Mouse (Mus musculus) heart, embryonic 15.5 days (tissue): Measurements from ENCODE around the gene Rbm47. TPM values are rescaled to one million over a fixed set of nuclear protein-coding genes. Genes with fewer than 3 reads are reported as not detected.

Source experiments
- ATAC-seq: fragments of 200-750 bp; cut with Nextera tagmentation; replicated peaks from 2 replicates; pipeline ENCODE4 v1.8.0; 2017; ENCODE audit warnings: low read depth, moderate TSS enrichment; ENCODE audit not compliant: insufficient number of reproducible peaks, insufficient read depth, low FRiP score
- H3K27ac ChIP-seq: fragments of 300-500 bp; sonication (generic); 2 replicates; pipeline ENCODE4 v1.5.1; 2015; ENCODE audit warnings: mild to moderate bottlenecking, inconsistent platforms
- H3K27me3 ChIP-seq: fragments of 300-500 bp; sonication (generic); 2 replicates; pipeline ENCODE4 v1.6.1; 2015; ENCODE audit warnings: inconsistent platforms
- H3K36me3 ChIP-seq: fragments of 300-500 bp; sonication (generic); 2 replicates; pipeline ENCODE4 v1.6.1; 2015; ENCODE audit warnings: mild to moderate bottlenecking, inconsistent platforms
- H3K4me1 ChIP-seq: fragments of 300-500 bp; sonication (generic); replicated peaks from 2 replicates; pipeline ENCODE4 v1.6.1; 2015; ENCODE audit warnings: inconsistent platforms
- H3K4me2 ChIP-seq: fragments of 300-500 bp; sonication (generic); 2 replicates; pipeline ENCODE4 v1.6.1; 2015; ENCODE audit warnings: inconsistent platforms, mild to moderate bottlenecking, moderate library complexity
- H3K4me3 ChIP-seq: fragments of 300-500 bp; sonication (generic); 2 replicates; pipeline ENCODE4 v1.5.1; 2015; ENCODE audit warnings: mild to moderate bottlenecking, inconsistent platforms
- H3K9ac ChIP-seq: fragments of 300-500 bp; sonication (generic); 2 replicates; pipeline ENCODE4 v1.6.1; 2015; ENCODE audit warnings: mild to moderate bottlenecking, inconsistent platforms
- H3K9me3 ChIP-seq: fragments of 300-500 bp; sonication (generic); replicated peaks from 2 replicates; pipeline ENCODE4 v1.6.1; 2016; ENCODE audit warnings: inconsistent platforms
- WGBS: fragments of 180-500 bp; shearing (Covaris S2); methylation state at CpG from one replicate; pipeline ENCODE4 v1.1.7; 2015; ENCODE audit warnings: mixed read lengths; 5-methylcytosine and 5-hydroxymethylcytosine counted together
- polyA plus RNA-seq: library from polyadenylated mRNA; unstranded; fragments of >200 nt; fragmentation: Nextera tagmentation; extraction: Ambion mirVana; gene quantifications from 2 replicates; pipeline ENCODE4 v1.2.1, GENCODE M21; 2015

The Rbm47 gene
- polyA plus RNA-seq, 1 experiment from 2014 or later = 2.1 TPM

- H3K4me3 ChIP-seq = no peak overlapping the region
- no peak for ATAC-seq
- no peak overlapping the region for H3K4me2 ChIP-seq
- H3K27me3 ChIP-seq = no peaks in the 10 kb centered on the region
- 68% methylated on average over 6 of the region's 6 CpGs for WGBS
- no peak overlapping the region for H3K9ac ChIP-seq
- H3K27ac ChIP-seq = no peak overlapping the region
- H3K4me1 ChIP-seq = no peaks in the 10 kb centered on the region
- no peaks in the 10 kb centered on the region for H3K36me3 ChIP-seq
- no peaks in the 10 kb centered on the region for H3K9me3 ChIP-seq
These were observed 135.9 kb downstream of the Rbm47 start for GRCm38 (mm10) chr5:66037066-66037465.

GRCm38 (mm10) chr5:66036440-66037054 lies 136.4 kb downstream of the Rbm47 start:
- no peak overlapping the region for H3K4me3 ChIP-seq
- H3K27ac ChIP-seq = no peak overlapping the region
- no peak for ATAC-seq
- no peak overlapping the region for H3K4me2 ChIP-seq
- H3K9me3 ChIP-seq = no peaks in the 10 kb centered on the region
- H3K9ac ChIP-seq = no peak overlapping the region
- H3K36me3 ChIP-seq = no peaks in the 10 kb centered on the region
- WGBS = 42% methylated on average over 7 of the region's 7 CpGs
- H3K27me3 ChIP-seq = no peaks in the 10 kb centered on the region
- no peaks in the 10 kb centered on the region for H3K4me1 ChIP-seq

GRCm38 (mm10) chr5:66034375-66035195 lies 138.3 kb downstream of the Rbm47 start:
- Histone ChIP-seq H3K4me2 (no peak overlapping the region), H3K9ac (no peak overlapping the region), H3K27me3 (no peaks in the 10 kb centered on the region), H3K36me3 (no peaks in the 10 kb centered on the region), H3K9me3 (no peaks in the 10 kb centered on the region), H3K4me1 (no peaks in the 10 kb centered on the region), H3K27ac (no peak overlapping the region), H3K4me3 (no peak overlapping the region)
- WGBS = 53% methylated on average over 14 of the region's 14 CpGs
- ATAC-seq = no peak

- H3K27me3 ChIP-seq = no peaks in the 10 kb centered on the region
- no peaks in the 10 kb centered on the region for H3K9me3 ChIP-seq
- WGBS = 97% methylated on average over 1 of the region's 1 CpGs
- no peak for ATAC-seq
- no peaks in the 10 kb centered on the region for H3K4me1 ChIP-seq
- H3K4me3 ChIP-seq = no peak overlapping the region
- H3K27ac ChIP-seq = no peak overlapping the region
- H3K4me2 ChIP-seq = no peak overlapping the region
- no peak overlapping the region for H3K9ac ChIP-seq
- no peaks in the 10 kb centered on the region for H3K36me3 ChIP-seq
These were observed 140.1 kb downstream of the Rbm47 start for GRCm38 (mm10) chr5:66032826-66033225.

GRCm38 (mm10) chr5:66031699-66032098 lies 141.2 kb downstream of the Rbm47 start:
- WGBS = 71% methylated on average over 5 of the region's 5 CpGs
- no peak for ATAC-seq
- Histone ChIP-seq H3K36me3 (no peaks in the 10 kb centered on the region), H3K9ac (no peak overlapping the region), H3K4me2 (no peak overlapping the region), H3K4me3 (no peak overlapping the region), H3K27ac (no peak overlapping the region), H3K9me3 (no peaks in the 10 kb centered on the region), H3K27me3 (no peaks in the 10 kb centered on the region), H3K4me1 (no peaks in the 10 kb centered on the region)

GRCm38 (mm10) chr5:66028232-66028631 lies 144.7 kb downstream of the Rbm47 start:
- Histone ChIP-seq H3K27ac (no peak overlapping the region), H3K4me1 (no peaks in the 10 kb centered on the region), H3K4me2 (no peak overlapping the region), H3K4me3 (no peak overlapping the region), H3K36me3 (no peaks in the 10 kb centered on the region), H3K9me3 (no peaks in the 10 kb centered on the region), H3K27me3 (no peaks in the 10 kb centered on the region), H3K9ac (no peak overlapping the region)
- no peak for ATAC-seq
- 82% methylated on average over 5 of the region's 5 CpGs for WGBS

GRCm38 (mm10) chr5:66027206-66027605 lies 145.7 kb downstream of the Rbm47 start:
- Histone ChIP-seq H3K4me1 (no peaks in the 10 kb centered on the region), H3K4me3 (no peak overlapping the region), H3K9ac (no peak overlapping the region), H3K27me3 (no peaks in the 10 kb centered on the region), H3K4me2 (no peak overlapping the region), H3K36me3 (no peaks in the 10 kb centered on the region), H3K9me3 (no peaks in the 10 kb centered on the region), H3K27ac (no peak overlapping the region)
- no peak for ATAC-seq
- 93% methylated on average over 8 of the region's 8 CpGs for WGBS

- H3K36me3 ChIP-seq = no peaks in the 10 kb centered on the region
- H3K27me3 ChIP-seq = no peaks in the 10 kb centered on the region
- H3K4me2 ChIP-seq = no peak overlapping the region
- no peak overlapping the region for H3K27ac ChIP-seq
- no peak overlapping the region for H3K9ac ChIP-seq
- no peaks in the 10 kb centered on the region for H3K9me3 ChIP-seq
- no peaks in the 10 kb centered on the region for H3K4me1 ChIP-seq
- H3K4me3 ChIP-seq = no peak overlapping the region
- no peak for ATAC-seq
- WGBS = 97% methylated on average over 31 of the region's 31 CpGs
These were observed 146.1 kb downstream of the Rbm47 start for GRCm38 (mm10) chr5:66026796-66027195.

GRCm38 (mm10) chr5:66015449-66015961 lies 157.4 kb downstream of the Rbm47 start:
- H3K4me2 ChIP-seq = no peak overlapping the region
- H3K36me3 ChIP-seq = no peaks in the 10 kb centered on the region
- H3K4me1 ChIP-seq = no peaks in the 10 kb centered on the region
- no peaks in the 10 kb centered on the region for H3K27me3 ChIP-seq
- 86% methylated on average over 2 of the region's 2 CpGs for whole genome bisulfite sequencing
- H3K27ac ChIP-seq = no peak overlapping the region
- no peak for ATAC-seq
- H3K4me3 ChIP-seq = no peak overlapping the region
- no peaks in the 10 kb centered on the region for H3K9me3 ChIP-seq
- H3K9ac ChIP-seq = no peak overlapping the region

GRCm38 (mm10) chr5:66014437-66014836 lies 158.5 kb downstream of the Rbm47 start:
- 80% methylated on average over 2 of the region's 2 CpGs for WGBS
- Histone ChIP-seq H3K27ac (no peak overlapping the region), H3K9ac (no peak overlapping the region), H3K4me2 (no peak overlapping the region), H3K4me1 (no peaks in the 10 kb centered on the region), H3K36me3 (no peaks in the 10 kb centered on the region), H3K9me3 (no peaks in the 10 kb centered on the region), H3K27me3 (no peaks in the 10 kb centered on the region), H3K4me3 (no peak overlapping the region)
- no peak for ATAC-seq

- no peak overlapping the region for H3K4me3 ChIP-seq
- no peaks in the 10 kb centered on the region for H3K9me3 ChIP-seq
- WGBS = 65% methylated on average over 3 of the region's 3 CpGs
- ATAC-seq = no peak
- H3K4me2 ChIP-seq = no peak overlapping the region
- H3K27ac ChIP-seq = no peak overlapping the region
- no peak overlapping the region for H3K9ac ChIP-seq
- no peaks in the 10 kb centered on the region for H3K4me1 ChIP-seq
- H3K36me3 ChIP-seq = no peaks in the 10 kb centered on the region
- no peaks in the 10 kb centered on the region for H3K27me3 ChIP-seq
These were observed 158.9 kb downstream of the Rbm47 start for GRCm38 (mm10) chr5:66013999-66014398.
